Mouse (Mus musculus) brain, embryonic 14.5 days (tissue): ENCODE measurements at regions not wholly inside any gene's neighbourhood (a gene's known extent, or its start where the extent isn't known, plus 50 kb on each side); places are given as distances from the start of the nearest gene placed in this dataset.

ENCODE experiments used
- CTCF ChIP-seq: fragments of 200-500 bp; IDR thresholded peaks from 2 replicates; pipeline ENCODE4 v1.5.1; 2012; ENCODE audit warnings: inconsistent platforms, mild to moderate bottlenecking, moderate library complexity, borderline replicate concordance; ENCODE audit not compliant: insufficient read depth, insufficient read length; ENCODE audit errors: extremely low read depth
- POLR2A ChIP-seq: fragments of 200-500 bp; IDR thresholded peaks from 2 replicates; pipeline ENCODE4 v1.6.1; 2012; ENCODE audit warnings: mild to moderate bottlenecking, inconsistent platforms, borderline replicate concordance; ENCODE audit not compliant: poor library complexity, insufficient read depth, insufficient read length, severe bottlenecking; ENCODE audit errors: extremely low read depth

DNA sequence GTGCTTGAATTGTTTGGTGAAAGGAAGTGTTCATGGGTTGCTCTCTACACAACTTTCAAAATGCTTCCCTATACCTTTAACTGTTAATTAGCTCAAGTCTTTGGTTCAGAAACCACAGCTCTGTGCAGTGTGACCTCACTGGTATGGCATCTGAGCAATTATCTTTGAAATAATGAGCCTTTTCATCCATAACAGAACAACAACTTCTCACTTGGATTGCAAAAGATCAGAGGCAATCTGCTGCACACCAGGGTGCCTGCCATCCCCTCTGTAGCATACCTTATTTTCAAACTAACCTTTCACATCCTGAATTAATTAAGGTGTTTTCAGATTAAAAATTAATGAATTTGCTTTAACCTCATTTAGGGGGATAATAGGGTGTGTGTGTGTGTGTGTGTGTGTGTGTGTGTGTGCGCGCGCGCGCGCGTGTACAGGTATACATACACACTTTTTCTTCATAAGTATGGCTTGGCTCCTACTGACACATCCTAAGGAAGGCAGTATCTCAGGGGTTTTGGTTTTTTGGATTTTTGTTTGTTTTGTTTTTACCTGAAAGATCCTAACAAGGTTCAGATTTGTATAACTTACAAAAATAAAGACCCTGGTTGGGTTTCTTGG, 493.8 kb downstream of the Rapgef2 start:
- TF ChIP-seq CTCF (no peak), POLR2A (no peak)
